Mouse (Mus musculus) urinary bladder, postnatal 4 days (tissue): ENCODE measurements around the gene Pofut1.

Source experiments
- DNase-seq, 2 experiments: peaks; one replicate each; pipeline ENCODE4 v3.0.0; 2021 to 2022; ENCODE audit warnings: low spot score in 2 of 2

The Pofut1 gene

GRCm38 (mm10) chr2:153290938-153291928, 49.9 kb downstream of the Pofut1 start, which contains the start of gene Kif3b:
Kif3b (plus strand) TSS chr2:153291413.
- DNase-seq: peak; percentile 83 to 88

DNA sequence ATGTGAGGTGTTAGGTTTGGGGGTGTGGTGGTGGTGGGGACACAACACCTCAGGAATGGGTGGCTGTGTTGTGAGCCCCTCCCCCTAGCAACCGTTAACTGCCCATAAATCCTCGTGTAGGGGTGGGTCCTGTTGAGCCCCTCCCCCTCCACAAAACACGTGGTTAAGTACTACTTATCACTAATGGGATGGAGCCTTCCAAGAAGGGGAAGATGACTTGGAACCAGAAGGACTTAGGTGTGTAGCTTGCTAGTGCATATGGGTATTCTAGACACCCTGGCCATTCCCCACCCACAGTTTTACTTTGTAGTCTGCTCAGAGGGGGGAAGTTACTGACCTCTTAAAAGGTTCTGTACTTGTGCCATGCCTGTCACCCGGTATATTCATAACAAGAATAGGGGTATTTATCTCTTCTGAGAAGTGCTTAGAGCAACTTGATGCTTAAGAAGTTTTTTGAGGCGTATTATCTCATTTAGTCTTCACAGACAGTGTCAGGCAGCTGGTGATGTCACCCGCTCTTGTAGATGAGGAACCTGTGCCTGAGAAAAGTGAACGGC, 51.0 kb downstream of the Pofut1 start:
- DNase-seq: no peak

DNA sequence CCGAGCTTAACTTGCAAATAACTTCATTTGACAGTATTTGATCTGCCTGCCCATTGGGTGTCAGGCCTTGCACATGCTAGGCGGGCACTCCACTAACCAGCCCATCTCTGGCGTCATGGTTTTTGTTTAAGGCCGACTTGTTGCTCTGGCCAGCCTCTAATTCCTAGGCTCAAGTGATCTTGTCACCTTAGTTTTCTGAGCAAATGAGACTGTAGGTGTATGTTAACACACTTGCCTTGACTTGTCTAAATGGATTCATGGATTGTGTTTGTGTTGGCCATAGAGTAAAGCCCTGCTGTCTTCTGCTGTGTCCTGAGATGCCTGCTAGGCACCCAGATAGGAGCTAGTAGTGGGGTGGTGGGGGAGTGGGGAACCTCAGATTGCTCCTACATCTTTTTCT, 53.9 kb downstream of the Pofut1 start:
- DNase-seq: no peak

GRCm38 (mm10) chr2:153297771-153298170, 56.4 kb downstream of the Pofut1 start:
- DNase-seq: no peak

DNA sequence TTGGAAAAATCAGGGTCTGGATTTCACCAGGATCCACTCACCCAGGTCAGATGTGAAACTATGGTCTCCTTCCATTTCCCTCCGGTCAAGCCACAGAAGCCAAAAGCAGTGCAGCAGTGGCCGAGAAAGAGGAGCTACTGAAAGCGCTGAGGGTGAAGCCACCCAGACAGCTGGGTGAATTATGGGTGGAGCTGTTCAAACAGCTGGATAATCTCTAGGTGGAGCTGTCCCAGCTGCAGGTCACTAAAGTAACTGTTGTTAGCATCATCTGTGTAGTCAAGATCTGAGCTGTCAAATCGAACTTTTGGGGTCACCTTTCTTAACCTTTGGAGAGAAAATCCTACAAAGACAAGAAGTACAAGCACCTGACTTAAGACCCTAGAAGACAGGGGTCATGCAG, 57.1 kb downstream of the Pofut1 start:
- DNase-seq: no peak

- DNase-seq: peak in 1 of 2 experiments; percentile 32
Observed at GRCm38 (mm10) chr2:153298863-153299262, 57.5 kb downstream of the Pofut1 start.

GRCm38 (mm10) chr2:153301123-153301522, 59.8 kb downstream of the Pofut1 start:
- DNase-seq: no peak

DNA sequence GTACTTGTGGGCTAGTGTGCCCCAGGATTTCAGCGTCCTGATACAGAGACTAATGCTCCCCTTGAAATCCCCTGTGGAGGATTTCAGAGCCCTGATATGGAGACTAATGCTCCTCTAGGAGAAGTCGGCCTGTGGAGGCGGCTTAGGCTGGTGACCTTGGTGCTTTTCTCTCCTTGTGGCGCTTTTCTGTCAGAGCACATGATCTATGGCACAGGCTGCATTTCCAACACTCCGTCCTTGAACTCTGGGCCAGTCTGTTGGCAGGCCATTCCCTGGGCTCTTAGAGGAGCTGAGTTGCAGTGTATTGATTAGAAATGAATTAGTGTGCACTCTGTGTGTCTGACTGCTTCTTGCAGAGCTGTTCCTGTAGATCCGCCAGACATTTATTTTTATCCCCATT, 63.9 kb downstream of the Pofut1 start:
- DNase-seq: peak in 1 of 2 experiments; percentile 27

DNA sequence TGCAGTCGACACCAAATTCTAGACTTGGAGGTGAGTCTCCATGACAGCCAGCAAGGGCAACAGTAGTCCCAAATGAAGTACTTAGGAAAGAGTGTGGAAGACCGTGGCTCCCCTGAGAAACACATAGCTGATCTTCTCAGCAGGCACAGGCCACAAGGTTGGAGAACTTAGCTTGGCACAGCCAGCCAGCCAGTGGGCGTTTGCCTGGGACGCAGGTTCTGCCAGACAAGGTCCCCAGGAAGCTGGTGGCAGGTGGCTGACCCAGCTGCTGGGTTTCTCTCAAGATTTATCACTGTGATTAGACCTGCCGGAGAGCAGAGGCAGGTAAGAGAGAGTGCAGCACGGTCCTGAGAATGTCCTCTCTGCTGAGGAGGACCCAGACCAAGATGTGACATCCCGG, 67.3 kb downstream of the Pofut1 start:
- DNase-seq: no peak

DNA sequence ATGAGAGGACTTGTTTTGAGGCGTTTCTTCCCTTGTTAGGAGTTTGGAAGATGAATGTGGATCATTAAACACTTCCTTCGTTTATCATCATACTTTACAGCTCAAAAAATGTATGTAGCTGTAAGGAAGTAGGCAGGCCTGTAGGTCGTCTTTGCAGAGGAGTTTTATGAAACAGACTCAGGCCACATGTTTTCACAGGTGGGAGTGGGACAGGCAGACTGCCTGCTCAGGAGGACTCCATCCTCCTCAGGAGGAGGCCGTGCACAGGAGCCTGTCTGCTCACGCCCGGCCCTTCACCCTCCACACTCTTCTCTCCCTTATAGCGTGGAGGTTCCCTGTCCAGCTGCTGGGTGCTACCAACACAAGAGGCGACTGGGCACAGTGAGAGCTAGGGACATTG, 67.8 kb downstream of the Pofut1 start:
- DNase-seq: no peak

GRCm38 (mm10) chr2:153310228-153310627, 68.9 kb downstream of the Pofut1 start:
- DNase-seq: no peak

DNA sequence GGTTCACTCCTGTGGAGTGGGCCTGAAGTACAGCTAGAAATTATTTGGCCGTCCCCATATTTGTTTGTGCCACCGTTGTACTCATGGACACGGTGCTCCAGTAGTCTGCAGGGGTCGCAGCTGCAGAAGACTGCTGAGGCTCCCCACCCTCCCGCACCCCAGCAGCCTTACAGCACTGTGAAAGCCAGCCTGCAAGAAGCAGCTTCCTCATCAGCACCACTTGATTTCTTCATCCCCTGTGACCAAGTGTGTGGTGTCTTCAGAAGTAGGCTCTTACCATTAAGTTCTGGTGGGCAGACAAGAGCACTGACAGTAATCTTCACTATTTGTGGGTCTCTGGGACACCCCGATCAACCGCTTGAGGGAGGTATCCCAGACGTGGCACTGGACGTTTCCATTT, 71.6 kb downstream of the Pofut1 start:
- DNase-seq: no peak

- DNase-seq: no peak
Observed at GRCm38 (mm10) chr2:153318408-153318807, 77.1 kb downstream of the Pofut1 start.

DNA sequence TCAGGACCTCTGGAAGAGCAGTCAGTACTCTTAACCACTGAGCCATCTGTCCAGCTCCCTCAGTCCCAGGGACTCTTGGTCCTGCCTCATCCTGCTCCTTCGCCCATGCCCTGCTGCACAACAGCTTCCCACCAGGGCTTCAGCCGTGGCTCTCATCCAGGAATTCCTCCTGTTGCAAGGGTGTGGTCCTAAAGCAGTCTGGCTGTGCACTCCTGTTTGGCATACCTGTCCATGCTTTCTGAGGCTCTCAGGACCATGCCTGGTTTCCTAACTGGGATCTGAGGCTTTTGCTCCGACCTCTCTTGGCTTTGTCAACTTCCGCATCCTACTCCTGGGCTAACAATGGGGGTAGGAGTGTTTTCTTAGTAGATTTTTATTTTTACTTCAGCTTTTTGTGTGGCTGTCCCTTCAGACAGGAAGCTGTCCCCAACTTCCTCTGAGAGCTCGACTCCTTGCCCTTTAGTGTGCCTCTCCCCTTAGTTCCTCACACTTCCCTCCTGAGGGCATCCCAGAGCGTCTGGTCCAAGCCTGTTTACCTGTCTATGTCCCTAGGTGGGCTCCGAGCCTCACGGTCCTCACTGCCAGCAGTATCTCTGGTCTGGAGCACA, 77.8 kb downstream of the Pofut1 start:
- no peak for DNase-seq
